Mouse (Mus musculus) c-Kit-positive CD71-positive TER-119-positive erythroid progenitor cells, embryonic 14.5 days (primary cell): ENCODE data around the gene Zfp428.

Experiments
- DNase-seq: peaks from one replicate; pipeline ENCODE4 v3.0.0-alpha.2; 2013; ENCODE audit warnings: low spot score

The Zfp428 gene

DNA sequence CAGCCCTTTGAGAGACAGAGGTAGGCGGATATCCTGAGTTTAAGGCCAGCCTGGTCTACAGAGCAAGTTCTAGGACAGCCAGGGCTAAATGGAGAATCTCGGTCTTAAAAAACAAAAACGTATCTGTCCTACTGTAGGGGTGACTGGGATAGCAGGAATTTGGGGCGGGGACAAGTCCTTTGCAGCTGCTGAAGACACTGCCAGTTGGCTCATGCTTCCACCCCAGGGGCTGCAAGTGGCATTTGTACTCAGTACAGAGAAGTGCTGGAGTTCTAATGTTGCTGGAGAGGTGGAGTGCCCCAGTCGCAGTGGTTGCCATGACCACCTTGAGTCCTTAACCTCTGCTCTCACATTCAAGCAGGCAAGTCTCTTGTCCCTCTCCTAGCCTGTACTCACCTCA, 16.0 kb downstream of the Zfp428 start:
- DNase-seq: no peak

DNA sequence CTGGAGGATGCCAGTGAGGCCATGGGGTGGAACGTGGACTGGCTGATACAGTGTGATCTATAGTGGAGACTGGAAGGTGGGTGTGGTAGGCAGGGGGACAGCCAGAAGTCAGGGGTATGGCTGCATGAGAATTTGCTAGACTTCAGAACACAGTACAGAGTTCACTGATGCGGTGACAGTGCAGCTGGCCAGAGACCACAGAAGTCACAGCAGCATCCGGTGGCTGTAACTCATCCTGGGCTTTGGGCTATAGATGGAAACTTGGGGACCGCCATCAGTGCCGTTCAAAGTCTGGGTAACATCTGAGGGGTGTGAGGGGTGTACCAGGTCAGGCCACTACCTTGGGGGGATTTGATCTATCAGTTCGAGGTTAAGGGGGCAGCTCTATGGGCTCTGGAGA, 16.9 kb downstream of the Zfp428 start:
- DNase-seq: no peak

DNA sequence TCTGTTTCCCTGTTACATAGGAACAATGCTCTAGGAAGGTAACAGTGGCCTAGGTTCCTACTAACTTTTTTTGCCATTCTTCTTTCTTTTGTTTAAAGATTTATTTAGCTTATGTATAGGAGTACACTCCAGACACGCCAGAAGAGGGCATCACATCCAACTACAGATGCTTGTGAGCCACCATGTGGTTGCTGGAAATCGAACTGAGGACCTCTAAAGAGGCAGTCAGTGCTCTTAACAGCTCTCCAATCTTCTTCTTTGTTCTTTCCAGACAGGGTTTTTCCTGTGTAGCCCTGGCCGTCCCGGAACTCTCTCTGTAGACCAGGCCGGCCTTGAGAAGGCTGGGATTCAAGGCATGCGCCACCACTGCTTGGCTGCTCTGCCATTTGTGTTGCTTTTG, 18.2 kb downstream of the Zfp428 start:
- no peak for DNase-seq

DNA sequence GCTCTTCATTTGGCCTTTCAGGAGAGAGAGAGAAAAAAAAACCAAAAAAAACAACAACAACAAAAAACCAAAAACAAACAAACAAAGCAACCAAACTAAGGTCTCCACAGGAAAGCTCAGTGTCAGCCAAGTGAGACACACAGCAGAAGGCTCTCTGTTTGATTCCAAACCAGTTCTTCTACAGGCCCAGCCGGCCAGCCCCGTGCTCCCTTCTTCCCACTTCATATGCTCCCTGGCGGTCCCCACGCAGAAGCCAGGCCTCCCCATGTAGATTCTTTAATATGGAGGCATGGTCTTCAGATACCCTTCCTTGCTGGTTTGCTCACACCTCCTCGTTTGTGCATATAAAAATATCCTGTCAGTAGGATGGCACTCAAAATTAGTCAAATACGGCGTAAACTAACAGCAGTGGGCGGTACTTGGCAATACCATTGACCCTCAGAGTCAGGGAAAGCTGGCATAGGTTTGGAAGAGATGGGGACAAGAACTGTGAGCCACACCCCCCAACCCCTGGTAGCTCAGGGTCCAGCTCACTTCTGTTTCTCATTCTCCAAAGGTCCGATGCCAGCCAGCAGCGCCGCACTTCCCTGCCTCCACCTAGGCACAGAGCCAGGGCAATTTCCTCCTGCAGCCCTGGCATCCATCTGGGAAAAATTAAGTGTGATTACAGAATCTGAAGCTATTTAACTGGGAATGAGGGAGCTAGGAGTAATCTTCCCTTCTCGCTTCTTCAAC, 19.0 kb downstream of the Zfp428 start:
- DNase-seq: no peak

DNA sequence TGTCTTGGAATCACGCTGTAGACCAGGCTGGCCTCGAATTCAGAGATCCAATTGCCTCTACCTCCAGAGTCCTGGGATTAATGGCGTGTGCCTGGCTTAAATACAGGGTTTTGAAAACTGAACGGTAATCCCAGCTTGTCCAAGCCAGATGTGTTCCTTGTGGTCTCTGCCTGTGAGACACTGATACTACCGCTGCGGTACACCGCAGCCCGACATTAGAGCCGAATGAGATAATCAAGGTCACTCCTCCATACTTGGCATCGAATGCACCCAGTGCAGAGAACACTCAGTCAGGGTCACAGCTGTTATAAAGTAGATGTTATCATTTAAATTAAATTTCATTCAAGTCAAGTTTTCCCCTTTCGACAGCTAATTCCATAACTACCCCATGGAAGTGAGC, 22.1 kb downstream of the Zfp428 start:
- DNase-seq: no peak

DNA sequence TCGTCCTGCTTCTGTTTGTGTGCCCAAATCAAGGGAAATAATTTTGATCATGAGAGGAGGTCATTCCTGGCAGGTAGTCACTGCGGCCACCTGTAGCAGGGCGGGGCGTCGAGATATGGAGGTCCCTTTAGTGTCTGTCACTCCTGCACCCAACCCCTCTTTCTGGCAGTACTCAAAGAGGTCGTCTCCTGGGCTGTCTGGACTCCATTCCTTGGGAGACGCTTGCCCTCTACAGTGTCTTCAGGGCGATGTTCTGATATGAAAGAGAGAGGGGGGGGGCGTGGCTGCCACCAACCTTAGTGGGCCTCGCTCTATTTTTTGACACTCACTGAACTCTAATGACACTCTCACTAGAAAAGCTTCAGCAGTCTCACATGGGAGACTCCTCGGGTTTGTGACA, 22.8 kb downstream of the Zfp428 start:
- DNase-seq: no peak

- peak; percentile 98 for DNase-seq
These were observed 23.5 kb downstream of the Zfp428 start, which contains the start of gene Irgq for GRCm38 (mm10) chr7:24530062-24530931. Gene Irgq (plus strand): TSS chr7:24530689.

GRCm38 (mm10) chr7:24531211-24531971, 24.6 kb downstream of the Zfp428 start:
- DNase-seq: peak; percentile 53

DNA sequence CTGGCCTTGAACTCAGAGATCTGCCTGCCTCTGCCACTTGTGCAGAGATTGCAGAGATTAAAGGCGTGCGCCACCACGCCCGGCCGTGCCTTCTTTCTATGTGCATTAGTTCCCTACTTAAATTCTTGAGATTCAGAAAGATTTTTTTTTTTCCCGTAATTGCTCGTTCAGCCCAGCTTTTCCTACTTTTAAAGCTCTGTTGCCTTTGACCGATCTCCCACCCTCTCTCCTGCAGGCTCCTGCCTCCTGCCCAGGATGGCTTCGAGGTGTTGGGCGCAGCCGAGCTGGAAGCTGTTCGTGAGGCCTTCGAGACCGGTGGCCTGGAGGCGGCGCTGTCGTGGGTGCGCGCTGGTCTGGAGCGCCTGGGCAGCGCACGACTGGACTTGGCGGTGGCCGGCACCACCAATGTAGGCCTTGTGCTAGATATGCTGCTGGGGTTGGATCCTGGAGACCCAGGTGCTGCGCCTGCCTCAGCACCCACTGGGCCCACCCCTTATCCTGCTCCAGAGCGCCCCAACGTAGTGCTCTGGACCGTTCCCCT, 26.3 kb downstream of the Zfp428 start:
- DNase-seq: no peak

- no peak for DNase-seq
These were observed 27.0 kb downstream of the Zfp428 start for GRCm38 (mm10) chr7:24533806-24534205.

DNA sequence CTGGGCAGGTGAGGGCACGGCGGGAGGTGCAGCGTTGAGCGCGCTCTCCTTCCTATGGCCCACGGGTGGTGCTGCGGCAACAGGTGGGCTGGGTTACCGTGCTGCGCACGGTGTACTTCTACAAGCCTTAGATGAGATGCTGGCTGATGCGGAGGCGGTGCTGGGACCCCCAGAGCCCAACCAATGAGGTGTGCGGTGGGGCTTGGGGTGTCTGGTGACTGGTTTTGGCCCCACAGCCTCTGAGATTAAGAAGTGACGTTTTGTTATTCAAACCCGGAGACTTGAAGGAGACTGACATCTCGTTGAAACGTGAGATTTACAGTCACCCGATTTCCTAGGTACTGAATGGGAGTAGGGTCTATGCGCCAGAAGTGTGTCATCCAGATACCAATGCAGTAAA, 27.5 kb downstream of the Zfp428 start:
- no peak for DNase-seq

DNA sequence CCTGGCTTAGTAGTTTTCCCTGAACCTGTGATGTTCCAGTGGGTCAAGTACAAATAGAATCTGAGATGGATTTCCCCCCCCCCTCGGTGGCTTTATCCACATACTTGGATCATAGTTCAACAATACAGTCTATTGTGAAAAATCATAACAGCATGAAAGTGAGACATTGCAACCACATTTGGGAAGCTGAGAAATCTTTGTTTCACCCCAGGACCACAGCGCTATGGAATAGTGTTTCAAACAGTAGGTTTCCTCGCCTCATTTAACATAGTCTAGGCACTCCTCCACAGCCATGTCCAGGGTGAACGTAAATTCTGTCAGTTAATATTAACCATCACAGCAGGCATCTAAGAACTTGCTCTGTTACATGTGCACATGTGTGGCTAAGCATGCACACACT, 30.3 kb downstream of the Zfp428 start:
- DNase-seq: no peak

DNA sequence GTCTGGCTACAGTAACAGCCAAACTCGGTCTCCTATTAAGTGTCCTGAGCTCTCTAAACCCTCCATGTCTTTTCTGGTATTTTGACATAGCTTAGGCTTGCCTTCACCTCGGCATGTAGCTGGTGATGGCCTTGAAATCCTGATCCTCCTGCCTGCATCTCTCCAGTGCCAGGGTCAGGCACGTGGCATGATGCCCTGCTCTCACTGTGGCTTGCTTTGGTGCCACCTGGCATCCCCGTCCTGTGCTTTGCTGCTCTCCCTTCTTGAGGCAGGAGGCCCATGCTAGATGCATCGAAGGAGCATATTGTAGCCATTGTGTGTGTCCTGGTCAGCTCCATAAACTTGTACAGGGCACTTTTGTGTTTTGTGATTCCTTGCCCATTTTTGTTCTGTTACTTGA, 30.8 kb downstream of the Zfp428 start:
- no peak for DNase-seq

DNA sequence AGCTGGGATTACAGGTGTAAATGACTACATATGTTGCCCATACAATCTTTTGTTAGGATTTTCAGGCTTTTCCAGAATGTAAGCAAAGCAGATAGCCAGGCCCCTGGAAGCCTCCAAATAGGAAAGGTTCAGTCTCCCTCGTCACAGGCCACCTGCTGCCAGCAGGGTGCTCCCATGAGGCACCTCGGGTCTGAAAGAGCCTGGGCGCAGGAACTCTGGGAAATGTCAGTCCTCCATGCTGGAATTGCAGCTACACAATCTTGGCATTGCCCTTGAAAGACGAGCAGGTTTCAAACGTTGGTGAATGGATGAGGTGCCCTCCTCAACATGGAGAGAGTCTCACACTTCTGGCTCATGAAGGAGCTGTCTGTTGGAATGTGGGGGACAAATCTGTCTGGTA, 31.3 kb downstream of the Zfp428 start:
- no peak for DNase-seq

GRCm38 (mm10) chr7:24538701-24539100, 31.9 kb downstream of the Zfp428 start:
- DNase-seq: no peak

DNA sequence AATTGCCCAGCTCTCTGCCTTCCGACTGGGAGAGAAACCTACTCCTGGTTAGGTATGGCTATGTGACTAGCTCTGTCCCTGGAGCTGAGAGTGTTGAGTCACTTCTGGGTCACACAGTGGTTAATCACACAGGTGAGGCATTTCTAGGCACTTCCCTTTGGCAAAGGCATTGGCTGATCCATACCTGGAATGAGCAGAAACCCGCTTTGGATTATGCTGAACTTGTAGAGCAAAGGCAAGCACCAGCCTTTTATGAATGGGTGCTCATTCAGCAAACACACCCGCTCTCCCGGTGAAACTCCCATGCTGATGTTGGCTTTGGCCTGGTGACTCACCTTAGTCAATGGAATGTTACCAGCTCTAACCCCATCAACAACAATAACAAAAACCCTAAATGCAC, 32.9 kb downstream of the Zfp428 start:
- DNase-seq: no peak

DNA sequence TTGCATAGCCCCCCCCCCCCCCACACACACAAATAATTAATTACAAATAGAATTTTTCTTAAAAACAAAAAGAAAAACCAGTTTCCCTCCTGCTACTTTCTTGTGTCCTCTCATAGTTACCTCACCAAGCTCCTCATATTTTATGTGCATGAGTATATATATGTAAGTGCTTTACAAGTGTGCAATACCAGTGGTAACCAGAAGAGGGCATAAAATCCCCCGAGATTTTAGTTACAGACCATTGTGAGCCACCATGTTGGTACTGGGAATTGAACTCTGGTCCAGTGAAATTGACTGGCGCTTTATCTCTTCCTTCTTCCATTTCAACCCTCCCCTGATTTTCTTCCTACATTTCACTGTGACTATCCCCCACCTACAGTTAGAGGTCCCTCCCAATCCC, 37.7 kb downstream of the Zfp428 start:
- DNase-seq: peak; percentile 28

- DNase-seq: no peak
These were observed 39.3 kb downstream of the Zfp428 start, which contains the start of the genes Pinlyp and Xrcc1 for GRCm38 (mm10) chr7:24546068-24546614. Gene Pinlyp (minus strand): TSS chr7:24546118. Gene Xrcc1 (plus strand): TSS chr7:24546289.

GRCm38 (mm10) chr7:24546634-24547389, 40.0 kb downstream of the Zfp428 start:
- peak; percentile 98 for DNase-seq

GRCm38 (mm10) chr7:24547534-24548036, 40.8 kb downstream of the Zfp428 start:
- DNase-seq: no peak
